Mouse (Mus musculus) lung, adult 2 months (tissue): ENCODE measurements at regions not wholly inside any gene's neighbourhood (a gene's known extent, or its start where the extent isn't known, plus 50 kb on each side); places are given as distances from the start of the nearest gene placed in this dataset.
A peak's percentile ranks its signal among the peaks of the same experiment; 100 is the strongest.

Experiments
- CTCF ChIP-seq: fragments of 200-500 bp; IDR thresholded peaks from 2 replicates; pipeline ENCODE4 v1.5.1; 2011; ENCODE audit warnings: mild to moderate bottlenecking, low read length, control low read depth; ENCODE audit not compliant: insufficient read depth
- POLR2A ChIP-seq: fragments of 200-500 bp; IDR thresholded peaks from 2 replicates; pipeline ENCODE4 v1.6.1; 2011; ENCODE audit warnings: low read depth, mild to moderate bottlenecking, control low read depth, low read length, borderline replicate concordance; ENCODE audit errors: extremely low read depth

DNA sequence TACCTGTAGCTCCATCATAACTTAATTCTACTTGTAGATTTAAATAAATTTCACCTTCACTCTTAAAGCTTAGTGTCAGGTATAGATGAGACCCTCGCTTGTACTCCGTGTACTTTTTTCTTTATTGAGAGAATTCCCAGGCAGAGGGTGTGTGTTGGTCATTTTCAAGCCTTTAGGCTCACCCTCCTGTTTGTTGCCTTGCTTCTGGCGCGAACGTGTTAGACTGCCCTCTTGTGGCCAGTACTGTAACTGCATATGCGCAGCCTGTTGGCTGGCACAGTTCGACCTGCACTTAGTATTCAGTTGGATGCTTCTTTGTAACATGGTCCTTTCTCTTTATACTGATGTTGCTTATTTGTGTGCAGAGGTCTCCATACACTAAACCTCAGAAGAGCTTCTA is 74.1 kb upstream of the Arrdc4 start:
- TF ChIP-seq CTCF = peak; percentile 99
- no peak for TF ChIP-seq POLR2A
